Mouse (Mus musculus) mouse trophoblast stem cell (cell line): ENCODE data around the gene Slc22a4.

Experiments
- in situ Hi-C, 2 experiments: fragments of 300-500 bp; cut with MseI, MboI; formaldehyde crosslinking; loops; 2 replicates in 1 of 2; 3 replicates in 1 of 2; pipeline ENCODE4 v1.15.1; 2025

The Slc22a4 gene

DNA sequence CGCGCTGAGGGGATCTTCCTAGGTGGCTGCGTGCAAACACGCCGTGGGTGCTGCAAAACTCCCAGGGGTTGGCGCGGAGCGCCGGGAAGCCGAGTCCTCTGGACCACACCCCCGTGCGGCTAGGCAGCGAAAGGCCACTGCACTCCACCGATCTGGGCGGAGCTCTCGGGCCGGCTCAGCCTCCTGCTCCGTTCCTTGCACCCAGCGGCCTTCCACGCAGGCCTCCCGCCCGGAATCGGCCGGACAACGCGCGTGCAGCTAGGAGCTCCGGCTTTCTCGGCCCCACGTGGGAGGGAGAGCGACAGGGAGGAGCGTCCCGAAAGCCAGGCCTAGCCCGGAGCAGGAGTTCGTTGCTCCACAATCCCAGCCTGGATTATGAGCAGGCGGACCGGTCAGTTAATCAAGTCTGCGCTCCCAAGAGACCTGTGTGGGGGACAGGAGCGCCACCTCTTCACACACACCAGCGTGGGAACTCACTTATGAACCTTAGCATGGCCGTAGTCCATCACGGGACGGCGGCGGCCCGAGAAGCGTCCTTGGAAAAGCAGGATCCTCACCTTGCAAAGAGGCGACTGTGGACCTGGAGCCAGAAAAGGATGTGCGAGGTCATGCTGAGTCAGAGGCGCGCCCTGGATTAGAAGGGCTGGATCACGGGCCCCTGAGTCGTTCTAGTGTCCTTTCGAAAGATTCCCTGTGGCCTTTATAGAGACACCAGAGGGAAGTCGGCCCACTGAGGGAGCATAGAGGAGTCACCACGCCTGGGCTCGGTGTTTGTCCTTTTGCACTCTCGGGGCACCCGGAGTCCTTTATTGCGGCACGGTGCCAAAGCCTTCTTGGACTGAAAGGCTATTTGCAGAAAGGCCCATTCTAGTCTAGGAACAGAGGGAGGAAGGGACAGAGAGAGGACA lies at the start of gene Slc22a4:
Gene Slc22a4 (minus strand): TSS at position 47 of the 908 bp plus-strand sequence.
- in situ Hi-C loops, result no loop called here

DNA sequence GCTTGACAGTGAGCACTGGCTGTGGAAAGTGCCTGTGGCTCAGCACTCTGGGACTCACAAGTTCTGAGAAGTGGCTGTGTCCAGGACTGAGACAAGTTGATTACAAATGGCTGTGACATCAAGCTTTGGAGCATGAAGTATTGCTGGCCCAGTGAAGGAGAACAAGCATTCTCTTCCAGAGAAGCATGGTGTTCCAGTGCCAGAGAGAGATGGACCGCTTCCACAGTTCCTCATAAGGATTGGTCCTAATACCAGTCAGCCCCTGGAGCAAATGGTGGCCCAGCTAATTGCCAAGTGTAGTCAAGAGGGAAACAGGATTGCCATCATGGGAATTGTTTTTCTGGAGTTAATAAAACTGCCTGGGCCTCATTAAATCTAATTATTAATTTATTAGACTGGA lies 48.2 kb upstream of the Slc22a4 start:
- in situ Hi-C loops, result no loop called here

DNA sequence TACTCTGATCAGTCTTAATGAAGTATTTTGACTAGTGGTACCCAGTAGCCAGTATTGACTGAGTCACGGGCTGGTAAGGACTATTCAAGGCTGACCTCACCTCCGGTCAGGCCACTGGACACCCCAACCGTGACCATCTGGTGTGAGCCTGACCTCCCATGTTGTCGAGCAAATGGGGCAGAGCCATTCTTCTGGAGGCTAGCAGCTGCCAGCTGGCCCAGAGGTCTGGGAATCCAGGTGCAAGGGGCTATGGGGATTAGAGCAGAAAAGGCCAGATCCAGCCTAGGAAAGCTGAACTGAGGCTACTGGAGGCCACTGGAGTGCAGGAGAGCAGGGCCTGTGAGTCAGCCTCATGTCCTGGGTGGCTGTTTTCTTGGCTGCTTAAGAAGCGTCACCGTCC lies 47.5 kb upstream of the Slc22a4 start:
- in situ Hi-C loops, result no loop called here

DNA sequence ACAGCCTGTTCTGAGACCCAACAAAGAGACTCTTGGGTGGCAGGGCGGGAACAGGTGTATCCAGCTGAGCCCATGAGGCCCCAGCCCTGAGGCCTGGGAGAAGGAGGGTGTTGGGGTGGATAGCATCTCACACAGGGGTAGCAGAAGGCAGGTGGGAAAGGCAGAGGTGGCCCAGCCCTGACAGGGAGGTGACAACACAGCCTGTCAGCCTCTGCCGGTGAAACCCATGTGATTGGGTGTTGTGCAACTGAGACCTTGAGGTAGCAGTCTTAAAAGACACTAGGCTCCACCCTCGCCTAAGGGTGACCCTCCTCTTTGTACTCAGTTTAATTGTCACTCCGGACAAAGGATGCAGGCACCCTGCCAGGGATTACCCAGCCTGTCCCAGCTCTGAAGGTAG lies 45.4 kb upstream of the Slc22a4 start:
- in situ Hi-C loops, result no loop called here

DNA sequence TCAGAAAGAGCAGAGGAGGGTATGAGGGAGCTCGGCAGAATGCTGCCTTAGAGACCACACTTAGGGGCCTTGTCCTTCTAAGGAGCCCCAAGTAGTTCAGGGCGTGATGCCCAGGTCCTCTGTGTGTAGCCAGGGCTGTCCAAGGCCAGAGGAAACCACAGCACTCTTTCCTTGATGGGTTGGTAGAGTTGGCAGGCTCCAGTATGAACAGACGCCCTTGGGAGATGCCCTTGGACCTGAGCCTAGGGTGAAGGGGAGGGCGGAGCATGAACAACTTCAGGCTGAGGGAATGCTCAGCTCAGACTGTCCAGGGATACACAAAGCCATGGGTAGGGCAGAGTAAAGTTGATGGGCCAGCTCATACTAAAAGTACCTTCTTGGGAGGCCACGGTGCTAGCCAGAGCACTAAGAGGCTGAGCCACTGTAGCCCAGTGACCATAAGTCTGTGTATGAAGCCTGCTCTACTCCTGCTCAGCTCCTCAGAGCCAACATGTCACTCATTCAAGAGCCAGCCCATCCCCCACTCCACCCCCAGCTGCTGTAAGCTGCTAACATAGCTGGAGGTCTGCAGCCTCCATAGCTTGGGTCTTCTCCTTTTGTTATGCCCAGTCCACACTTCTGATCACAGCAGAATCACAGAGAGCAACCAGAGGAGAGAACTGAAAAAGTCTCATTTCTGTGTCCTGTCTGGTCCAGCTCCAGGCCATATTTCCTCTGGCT lies 44.0 kb upstream of the Slc22a4 start:
- in situ Hi-C loops, result no loop called here

DNA sequence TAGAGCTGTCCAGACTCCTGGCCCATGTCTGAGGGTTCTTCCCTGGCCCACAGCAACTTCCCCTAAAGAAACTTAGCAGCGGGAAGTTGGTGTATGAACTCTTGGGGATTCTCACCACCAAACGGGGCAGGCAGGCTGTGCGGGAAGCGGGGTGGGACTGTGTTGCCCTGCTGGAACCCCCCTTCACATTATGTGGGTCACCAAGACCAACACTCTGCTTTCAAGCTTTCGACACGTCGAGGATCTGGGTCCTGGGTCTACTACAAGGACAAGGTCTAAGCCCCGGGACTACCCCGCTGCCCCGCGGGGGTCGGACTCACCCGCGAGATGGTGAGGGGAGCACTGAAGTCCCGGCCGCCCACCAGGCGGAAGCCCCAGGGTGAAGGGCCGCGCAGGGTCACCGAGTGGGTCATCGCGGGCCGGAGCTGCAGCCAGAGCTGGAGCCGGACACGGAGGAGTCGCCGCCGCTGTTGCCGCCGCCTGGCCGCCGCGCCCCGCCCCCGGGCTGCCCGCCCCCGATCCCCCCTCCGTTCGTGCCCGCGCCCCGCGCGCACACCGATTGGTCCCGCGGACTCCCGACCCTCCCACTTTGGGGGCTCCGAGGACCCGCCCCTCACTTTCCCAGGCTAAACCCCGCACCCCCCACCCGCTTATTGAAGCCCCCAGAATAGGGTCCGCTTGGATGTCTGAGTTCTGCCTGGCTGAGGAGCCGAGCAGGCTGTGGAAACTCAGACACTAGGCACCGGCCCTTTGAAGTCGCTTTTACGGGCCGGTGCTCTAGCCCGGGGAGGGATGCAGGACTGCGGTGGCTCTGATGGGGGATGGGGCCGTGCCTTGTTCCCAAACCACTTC lies 40.9 kb upstream of the Slc22a4 start, which contains the start of gene Pdlim4:
Gene Pdlim4 (minus strand): TSS at position 495 of the 852 bp plus-strand sequence.
- in situ Hi-C loops, result no loop called here

DNA sequence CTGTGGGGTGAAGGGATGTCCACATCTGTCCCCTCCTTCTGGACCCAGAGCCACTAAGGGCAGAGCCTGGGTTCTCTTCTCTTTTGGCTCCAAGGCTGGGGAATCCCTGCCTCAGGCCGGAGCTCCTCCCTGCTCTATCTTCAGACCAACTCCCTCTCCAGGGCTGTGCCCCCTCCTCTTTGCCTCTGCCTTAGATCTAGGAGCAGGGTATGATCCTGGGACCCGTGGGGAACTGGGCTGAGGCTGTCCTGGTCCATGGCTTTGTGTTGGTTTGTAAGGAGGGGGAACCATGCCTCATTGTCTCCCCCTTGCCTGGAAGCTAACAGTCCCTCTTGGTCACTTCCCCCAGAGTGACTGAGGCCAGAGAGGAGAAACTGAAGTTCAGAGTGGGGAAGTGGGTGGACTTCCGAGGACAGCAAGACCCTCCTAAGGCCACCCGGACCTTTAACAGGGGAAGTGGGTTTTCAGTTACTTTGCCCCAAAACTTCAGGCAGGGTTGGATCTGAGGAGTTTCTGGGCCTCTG lies 40.2 kb upstream of the Slc22a4 start:
- in situ Hi-C loops, result no loop called here

DNA sequence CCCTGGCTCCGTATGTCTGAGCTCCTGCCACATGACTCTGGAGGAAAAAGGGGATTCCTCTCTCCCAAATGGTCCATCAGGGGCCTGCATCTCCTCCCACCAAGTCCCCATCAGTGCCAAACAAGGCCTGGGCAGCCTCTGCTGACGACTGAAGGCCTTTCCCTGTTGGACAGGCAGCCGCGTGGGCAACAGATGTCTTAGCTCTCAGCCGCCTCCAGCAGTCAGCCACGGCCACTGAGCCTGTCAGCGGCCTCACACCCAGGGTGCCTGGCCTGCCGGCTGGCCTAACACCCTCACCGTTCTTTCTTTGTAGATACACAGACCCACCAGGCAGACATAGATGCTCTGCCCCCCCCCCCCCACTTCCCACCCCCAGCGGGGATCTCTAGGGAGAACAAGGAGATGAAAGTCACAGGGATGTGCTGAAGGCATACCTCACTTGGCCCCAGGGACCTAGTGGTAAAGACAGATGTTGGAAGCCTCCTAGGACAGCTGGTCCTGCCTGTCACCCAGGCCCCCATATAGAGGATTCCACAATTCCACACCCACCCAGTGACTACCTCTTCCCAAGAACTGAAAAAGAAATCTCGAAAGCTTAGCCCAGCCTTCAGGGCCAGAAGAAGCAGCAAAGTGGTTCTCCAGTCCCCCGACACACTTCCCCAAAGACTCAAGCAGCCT lies 39.6 kb upstream of the Slc22a4 start:
- in situ Hi-C loops, result no loop called here

DNA sequence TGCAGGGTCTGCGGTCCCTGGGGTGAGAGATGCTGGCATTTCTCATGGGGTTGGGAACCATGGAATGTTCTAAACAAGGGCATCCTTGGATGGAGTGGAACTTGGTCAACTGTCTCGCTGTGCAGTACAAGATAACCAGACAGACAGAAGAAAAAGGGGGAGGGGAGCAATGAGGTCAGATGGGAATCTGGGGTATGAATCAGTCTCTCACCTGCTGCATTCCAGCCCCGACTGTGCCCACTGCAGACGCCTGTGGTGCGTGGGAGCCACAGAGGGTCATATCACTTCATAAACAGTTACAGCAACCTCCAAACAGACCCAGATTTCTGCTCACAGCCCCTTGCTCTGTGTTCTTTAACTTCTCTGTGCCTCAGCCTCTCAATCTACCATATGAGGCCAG lies 38.5 kb upstream of the Slc22a4 start:
- in situ Hi-C loops, result no loop called here

DNA sequence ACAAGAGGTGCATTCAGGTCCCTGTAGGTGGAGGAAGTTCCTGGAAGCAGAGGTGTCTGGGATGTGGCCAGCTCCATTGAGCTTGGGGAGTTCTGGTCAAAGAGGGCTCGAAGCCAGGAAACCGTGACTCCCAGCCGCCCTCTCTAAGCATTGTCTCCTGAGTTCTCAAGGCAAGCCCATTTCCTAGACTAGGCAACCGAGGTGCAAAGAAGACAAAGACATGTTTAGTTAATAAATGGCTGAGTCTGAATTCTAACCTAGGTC lies 38.0 kb upstream of the Slc22a4 start:
- in situ Hi-C loops, result no loop called here

DNA sequence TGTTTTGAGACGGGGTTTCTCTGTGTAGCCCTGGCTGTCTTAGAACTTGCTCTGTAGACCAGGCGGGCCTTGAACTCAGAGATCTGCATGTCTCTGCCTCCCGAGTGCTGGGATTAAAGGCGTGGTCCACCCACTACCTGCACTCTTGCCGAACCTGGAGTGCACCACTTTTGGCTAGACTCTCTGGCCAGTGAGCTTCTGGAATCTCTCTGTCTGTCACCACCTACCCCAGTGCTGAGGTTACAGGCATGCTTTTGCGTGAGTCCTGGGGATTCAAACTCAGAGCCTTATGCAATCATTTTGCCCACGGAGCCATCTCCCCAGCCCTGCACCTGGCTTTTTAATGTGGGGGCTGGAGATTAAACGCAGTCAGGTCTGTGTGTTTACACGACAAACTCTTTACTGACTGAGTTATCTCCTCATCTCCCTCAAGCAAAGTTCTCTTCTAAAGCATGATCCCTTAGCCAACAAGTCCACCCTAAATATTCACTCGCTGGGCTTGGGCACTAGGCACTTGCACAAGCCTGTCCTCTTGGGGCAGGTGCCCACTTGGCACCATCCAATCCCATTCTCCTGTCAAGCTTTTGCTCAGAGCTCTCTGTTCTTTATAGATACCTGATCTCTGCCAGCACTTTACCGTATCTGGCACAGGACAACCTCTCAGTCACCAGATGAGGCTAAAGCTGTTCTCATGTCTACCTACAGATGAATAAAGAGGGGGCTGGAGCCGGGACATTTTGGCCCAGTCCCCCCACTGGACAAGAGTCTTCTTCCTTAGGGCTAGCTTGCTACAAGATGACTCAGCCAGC lies 37.4 kb upstream of the Slc22a4 start:
- in situ Hi-C loops, result no loop called here

DNA sequence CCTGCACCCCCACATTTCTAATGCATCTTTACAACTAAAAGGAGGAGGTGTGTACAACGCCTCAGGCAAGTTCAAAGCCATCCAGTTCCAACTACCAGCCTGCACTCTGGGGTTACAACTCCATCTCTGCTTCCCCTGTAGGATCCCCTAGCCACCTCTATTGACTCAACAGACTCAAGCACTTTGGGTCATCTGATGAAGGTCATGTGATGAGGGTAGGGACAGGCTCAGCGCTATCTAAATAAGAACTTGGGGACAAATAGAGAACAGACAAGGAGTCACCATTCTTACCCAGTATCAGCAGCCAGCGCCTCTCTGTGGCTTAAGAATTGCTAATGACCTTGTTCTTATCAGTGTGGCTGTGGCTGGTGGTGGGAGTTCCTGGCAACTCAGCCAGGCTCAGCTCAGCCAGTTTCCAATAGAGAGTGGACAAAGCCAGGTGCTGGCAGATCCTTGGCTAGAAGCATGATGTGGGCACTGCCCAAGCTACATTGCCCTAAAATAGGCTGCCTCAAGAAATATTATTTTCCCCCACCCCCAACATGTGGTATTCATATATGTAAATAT lies 36.6 kb upstream of the Slc22a4 start:
- in situ Hi-C loops, result no loop called here

DNA sequence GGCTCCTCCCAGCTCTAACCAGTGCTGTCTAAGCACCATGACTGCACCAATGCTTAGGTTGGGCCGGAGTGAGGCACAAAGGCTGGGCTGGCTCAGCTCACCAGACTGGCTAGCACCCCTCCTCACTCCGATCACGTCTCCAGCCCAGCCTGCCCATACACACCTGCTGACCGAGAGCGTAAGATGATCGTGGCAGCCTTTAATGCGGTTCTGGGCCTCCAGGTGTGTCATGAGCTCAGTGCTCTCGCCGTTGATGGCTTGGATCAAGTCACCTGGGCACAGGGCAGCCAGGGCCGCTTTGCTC lies 35.5 kb upstream of the Slc22a4 start:
- in situ Hi-C loops, result no loop called here

DNA sequence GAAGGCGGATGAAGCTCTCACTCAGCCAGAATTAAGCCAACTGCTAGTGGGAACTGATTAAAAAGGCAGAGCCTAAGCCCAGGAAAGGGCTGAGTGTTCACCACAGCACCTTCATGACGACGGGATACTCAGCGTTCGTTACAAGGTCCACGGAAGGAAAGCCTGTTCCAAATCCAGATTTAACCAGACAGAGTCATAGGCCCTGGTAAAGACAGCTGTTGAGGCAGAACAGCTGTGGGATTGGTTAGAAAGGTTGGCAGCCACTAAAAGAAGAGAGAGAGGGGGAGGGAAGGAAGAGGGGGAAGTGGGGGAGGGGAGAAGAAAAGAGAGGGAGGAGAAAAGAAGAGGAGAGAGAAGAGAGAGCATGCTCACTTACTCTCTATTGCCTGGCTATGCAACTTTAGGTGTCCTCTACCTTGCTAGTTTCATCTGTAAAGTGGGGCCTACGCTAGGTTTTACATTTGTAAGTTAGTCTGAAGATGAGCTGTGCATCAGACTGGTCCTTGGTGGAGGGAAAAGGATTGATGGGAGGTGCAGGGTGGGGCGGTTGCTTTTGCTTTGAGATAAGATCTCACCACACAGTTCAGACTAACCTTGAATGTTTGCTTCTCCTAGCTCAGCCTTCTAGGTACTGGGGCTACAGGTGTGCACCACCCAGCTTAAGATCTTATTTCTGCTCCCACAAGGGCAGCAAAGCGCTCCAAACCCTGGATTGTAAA lies 35.0 kb upstream of the Slc22a4 start:
- in situ Hi-C loops, result no loop called here

DNA sequence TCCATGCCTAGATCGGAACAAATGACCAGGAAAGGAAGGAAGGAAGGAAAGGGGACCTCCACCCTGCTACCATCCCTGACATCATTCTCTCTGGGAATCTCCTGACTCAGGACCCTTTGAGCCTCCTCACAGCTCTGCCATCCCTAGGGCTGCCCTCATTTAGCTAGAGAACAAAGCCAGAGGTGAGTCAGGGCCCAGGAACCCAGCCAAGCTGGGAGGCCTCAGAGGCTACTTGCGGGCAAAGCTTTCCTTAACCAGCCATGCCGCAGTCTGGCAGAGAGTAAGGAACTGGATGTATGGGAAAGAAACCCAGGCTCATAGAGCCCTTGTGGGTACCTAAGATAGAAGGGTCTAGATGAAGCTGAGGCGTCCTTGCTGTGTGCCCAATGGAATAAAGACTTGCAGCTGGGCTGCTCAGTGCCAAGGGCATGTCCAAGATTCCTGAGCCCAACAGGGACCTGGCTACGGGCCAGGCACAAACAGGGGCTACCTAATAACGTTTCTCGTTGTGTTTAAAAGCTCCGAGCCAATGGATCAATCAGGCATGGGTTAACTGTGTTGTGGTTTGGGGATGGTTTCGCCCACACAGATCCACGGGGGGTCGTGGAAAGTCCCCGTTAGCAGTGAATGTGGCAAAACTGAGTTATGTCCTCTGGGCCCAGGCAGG lies 34.3 kb upstream of the Slc22a4 start:
- in situ Hi-C loops, result no loop called here

DNA sequence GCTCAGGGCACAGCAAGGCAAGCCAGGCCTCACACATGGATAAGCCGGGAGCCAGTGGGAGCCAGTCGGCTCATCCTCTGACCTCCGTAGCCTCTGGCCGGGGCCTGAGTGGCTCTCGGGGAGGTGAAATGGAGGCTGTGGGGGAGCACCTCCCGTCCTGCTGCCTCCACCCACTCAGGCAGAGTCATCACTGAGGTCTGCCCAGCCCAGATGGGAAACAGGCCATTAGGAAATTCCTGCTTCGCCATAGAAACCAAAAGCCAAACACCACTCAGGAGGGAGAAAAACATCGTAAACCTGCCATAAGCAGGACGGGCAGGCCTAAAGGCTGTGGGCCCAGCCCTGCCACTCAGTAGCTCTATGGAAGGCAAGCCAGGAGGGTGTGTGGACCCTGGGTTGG lies 32.4 kb upstream of the Slc22a4 start:
- in situ Hi-C loops, result no loop called here

DNA sequence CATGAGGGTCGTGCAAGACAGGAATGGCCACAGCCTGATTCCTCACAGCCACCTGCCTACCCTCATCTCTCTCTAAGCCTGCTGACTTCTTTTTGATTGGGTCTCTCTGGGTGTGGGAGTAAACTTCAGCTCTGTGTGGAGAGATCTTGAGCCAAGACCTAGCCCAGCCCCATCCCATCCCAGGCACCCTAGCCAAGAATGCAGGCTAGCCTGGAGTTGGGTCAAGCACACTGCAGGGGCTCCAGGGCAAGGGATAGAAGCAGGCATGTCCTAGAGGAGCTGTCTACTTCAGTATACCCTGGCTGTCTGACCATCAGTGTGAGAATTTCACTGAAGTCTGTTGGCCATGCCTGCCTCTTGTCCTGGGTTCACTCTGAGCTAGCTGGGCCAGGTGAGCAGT lies 31.6 kb upstream of the Slc22a4 start:
- in situ Hi-C loops, result no loop called here

DNA sequence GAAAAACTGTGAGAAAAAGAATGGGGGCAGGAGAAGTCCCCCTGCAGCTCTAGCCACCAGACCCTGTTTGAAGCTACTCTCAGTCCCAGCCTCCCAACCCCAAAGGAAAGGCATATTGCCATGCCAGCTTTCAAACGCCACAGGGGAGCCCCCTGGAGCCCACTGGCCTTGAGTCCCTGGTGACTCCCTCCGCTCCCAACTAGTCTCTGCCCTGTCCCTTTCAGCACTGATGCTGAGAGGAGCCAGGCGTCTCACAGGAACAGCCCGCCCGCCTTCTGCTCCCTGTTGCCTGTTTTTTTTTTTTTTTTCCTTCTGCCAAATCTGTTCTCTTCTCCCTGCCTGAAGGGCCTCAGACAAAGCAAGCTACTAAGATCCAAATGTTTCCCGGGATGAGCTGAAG lies 30.8 kb upstream of the Slc22a4 start:
- in situ Hi-C loops, result no loop called here

DNA sequence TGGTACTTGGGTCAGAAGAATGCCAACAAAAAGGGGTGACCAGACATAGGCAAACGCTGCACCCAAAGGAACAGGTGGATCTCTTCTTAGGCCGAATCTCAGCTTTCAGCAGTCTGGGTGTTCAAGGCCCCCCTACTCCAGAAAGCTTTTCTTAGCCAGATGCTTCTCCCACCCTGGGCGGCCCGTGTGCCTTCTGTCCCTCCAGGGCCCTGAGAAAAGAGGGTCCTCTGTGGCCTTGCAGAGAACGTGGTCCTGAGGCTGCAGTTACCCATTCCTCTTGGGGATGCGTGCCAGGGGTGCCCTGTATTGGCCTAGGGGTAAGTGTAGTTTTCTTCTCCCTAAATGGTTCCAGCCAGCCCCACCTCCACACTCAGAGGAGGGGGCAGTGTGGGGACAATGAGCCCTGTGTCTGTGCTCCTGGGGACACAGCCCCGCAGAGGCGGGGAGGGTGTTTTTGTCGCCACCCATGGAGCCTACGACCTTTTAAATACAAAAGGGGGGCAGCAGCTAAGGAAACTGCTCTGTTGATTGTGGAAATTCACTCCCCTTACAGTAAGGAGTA lies 30.2 kb upstream of the Slc22a4 start:
- in situ Hi-C loops, result no loop called here
